Mouse (Mus musculus): ENCODE measurements around the gene Spp2. TPM values are rescaled to one million over a fixed set of nuclear protein-coding genes. Genes with fewer than 3 reads are reported as not detected.
A peak's percentile ranks its signal among the peaks of the same experiment; 100 is the strongest.

Gene Spp2
- polyA plus RNA-seq, 1 experiment = not detected

DNA sequence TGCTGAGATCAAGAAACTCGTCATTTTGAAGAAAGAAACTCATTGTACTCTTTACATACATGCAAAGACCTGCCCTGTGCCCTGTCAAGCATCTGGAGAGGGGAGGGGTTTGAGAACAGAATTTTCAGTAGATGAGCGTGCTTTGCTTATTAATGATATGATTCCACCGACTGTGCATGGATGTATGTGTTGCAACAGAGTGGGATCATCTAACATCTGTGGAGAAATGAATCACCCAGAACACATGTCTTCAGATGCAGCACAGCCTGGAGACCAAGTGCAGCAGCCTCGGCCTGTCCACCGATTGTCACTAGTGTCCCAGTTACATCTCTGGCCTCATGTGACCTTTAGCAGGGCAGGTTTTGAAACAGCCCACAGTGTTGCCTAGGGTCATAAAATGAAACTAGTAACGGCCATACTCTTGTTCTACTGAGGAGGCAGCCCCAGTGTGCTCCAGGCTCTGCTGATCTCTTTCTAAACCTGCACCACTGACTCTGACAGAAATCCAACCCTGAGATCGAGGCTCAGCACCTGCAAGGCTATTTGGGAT, 16.2 kb downstream of the Spp2 start:
- Histone ChIP-seq H3ac (ENCODE audit: control insufficient read depth, insufficient read length) (no peak overlapping the region), H3K4me2 (ENCODE audit: low read depth) (peak overlapping the region; percentile 52), H3K4me3 (no peak overlapping the region), H3K27me3 (ENCODE audit: control insufficient read depth, insufficient read depth, insufficient read length) (no peaks in the 10 kb centered on the region), H3K36me3 (ENCODE audit: control insufficient read depth, insufficient read depth) (no peaks in the 10 kb centered on the region), H3K79me2 (ENCODE audit: control insufficient read depth, insufficient read depth) (no peaks in the 10 kb centered on the region)
- no peak for TF ChIP-seq POLR2AphosphoS2 (IDR thresholded peaks at IDR 0.05; ENCODE audit: insufficient read length, low read depth)
- TF ChIP-seq E2F4 (IDR thresholded peaks at IDR 0.05; ENCODE audit: insufficient read depth) = no peak
- TF ChIP-seq POLR2A (IDR thresholded peaks at IDR 0.05; ENCODE audit: insufficient read length, low read depth) = no peak
- TF ChIP-seq TCF12 (IDR thresholded peaks at IDR 0.05; ENCODE audit: insufficient read depth, poor library complexity, severe bottlenecking) = peak; percentile 8
- no peak for TF ChIP-seq SRF (IDR thresholded peaks at IDR 0.05; ENCODE audit: control insufficient read depth, insufficient read length, low read depth)
- peak in 2 of 3 experiments; percentile 15 to 55 for TF ChIP-seq MYOD1 (IDR thresholded peaks at IDR 0.05; ENCODE audit: control insufficient read depth in 1 of 3, insufficient read length in 2 of 3, low read depth in 2 of 3)
- TF ChIP-seq MAX (IDR thresholded peaks at IDR 0.05; ENCODE audit: low read depth) = no peak
- no peak for TF ChIP-seq REST (IDR thresholded peaks at IDR 0.05; ENCODE audit: insufficient read depth, insufficient read length)
- peak; percentile 93 for TF ChIP-seq CEBPB (IDR thresholded peaks at IDR 0.05; ENCODE audit: insufficient read depth, poor library complexity, severe bottlenecking)
- TF ChIP-seq USF1 (IDR thresholded peaks at IDR 0.05; ENCODE audit: low read depth) = no peak
- no peak for TF ChIP-seq MYOG (IDR thresholded peaks at IDR 0.05; ENCODE audit: control insufficient read depth in 1 of 3, insufficient read depth in 1 of 3, insufficient read length in 2 of 3, low read depth in 2 of 3)
- no peak for TF ChIP-seq TCF3 (IDR thresholded peaks at IDR 0.05; ENCODE audit: insufficient read length, low read depth)

DNA sequence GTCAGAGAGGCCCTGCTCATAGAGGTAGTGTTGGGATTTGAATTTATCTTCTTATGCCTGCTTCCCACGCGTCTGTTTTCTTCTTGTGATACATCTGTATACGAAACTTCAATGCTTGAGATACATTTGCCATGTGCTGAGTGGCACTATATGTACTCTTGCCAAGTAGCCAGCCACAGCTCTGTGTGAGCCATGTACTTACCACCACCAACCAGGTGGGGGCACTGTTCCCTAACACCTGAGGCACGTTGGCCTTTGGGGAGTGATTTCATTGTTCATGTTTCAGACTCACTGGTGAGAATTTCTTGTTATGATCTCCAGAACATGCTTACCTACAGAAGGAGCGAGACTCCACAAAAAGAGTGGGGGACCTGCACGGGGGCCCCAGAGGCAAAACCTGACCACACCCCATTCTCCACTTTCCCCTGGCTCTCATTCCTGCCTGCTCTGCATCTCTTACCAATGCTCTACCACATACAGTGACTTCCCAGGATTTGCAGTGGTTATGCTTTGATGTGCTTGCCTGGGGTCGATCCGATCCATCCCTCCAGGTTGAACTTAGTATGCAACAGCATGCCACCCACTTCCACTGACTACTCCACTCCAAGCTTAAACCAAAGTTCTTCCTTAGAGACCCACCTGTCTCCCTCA, 18.0 kb downstream of the Spp2 start:
- Histone ChIP-seq H3K4me2 (ENCODE audit: low read depth) (no peak overlapping the region), H3K27me3 (ENCODE audit: control insufficient read depth, insufficient read depth, insufficient read length) (no peaks in the 10 kb centered on the region), H3ac (ENCODE audit: control insufficient read depth, insufficient read length) (no peak overlapping the region), H3K4me3 (no peak overlapping the region), H3K79me2 (ENCODE audit: control insufficient read depth, insufficient read depth) (no peaks in the 10 kb centered on the region), H3K36me3 (ENCODE audit: control insufficient read depth, insufficient read depth) (no peaks in the 10 kb centered on the region)
- no peak for TF ChIP-seq MYOG (IDR thresholded peaks at IDR 0.05; ENCODE audit: control insufficient read depth in 1 of 3, insufficient read depth in 1 of 3, insufficient read length in 2 of 3, low read depth in 2 of 3)
- TF ChIP-seq USF1 (IDR thresholded peaks at IDR 0.05; ENCODE audit: low read depth) = no peak
- TF ChIP-seq POLR2AphosphoS2 (IDR thresholded peaks at IDR 0.05; ENCODE audit: insufficient read length, low read depth) = no peak
- no peak for TF ChIP-seq TCF12 (IDR thresholded peaks at IDR 0.05; ENCODE audit: insufficient read depth, poor library complexity, severe bottlenecking)
- TF ChIP-seq E2F4 (IDR thresholded peaks at IDR 0.05; ENCODE audit: insufficient read depth) = no peak
- TF ChIP-seq MAX (IDR thresholded peaks at IDR 0.05; ENCODE audit: low read depth) = no peak
- TF ChIP-seq TCF3 (IDR thresholded peaks at IDR 0.05; ENCODE audit: insufficient read length, low read depth) = no peak
- TF ChIP-seq POLR2A (IDR thresholded peaks at IDR 0.05; ENCODE audit: insufficient read length, low read depth) = no peak
- no peak for TF ChIP-seq CEBPB (IDR thresholded peaks at IDR 0.05; ENCODE audit: insufficient read depth, poor library complexity, severe bottlenecking)
- no peak for TF ChIP-seq REST (IDR thresholded peaks at IDR 0.05; ENCODE audit: insufficient read depth, insufficient read length)
- no peak for TF ChIP-seq MYOD1 (IDR thresholded peaks at IDR 0.05; ENCODE audit: control insufficient read depth in 1 of 3, insufficient read length in 2 of 3, low read depth in 2 of 3)
- TF ChIP-seq SRF (IDR thresholded peaks at IDR 0.05; ENCODE audit: control insufficient read depth, insufficient read length, low read depth) = no peak

- Histone ChIP-seq H3ac (ENCODE audit: control insufficient read depth, insufficient read length) (no peak overlapping the region), H3K4me3 (no peak overlapping the region), H3K4me2 (ENCODE audit: low read depth) (no peak overlapping the region), H3K36me3 (ENCODE audit: control insufficient read depth, insufficient read depth) (no peaks in the 10 kb centered on the region), H3K79me2 (ENCODE audit: control insufficient read depth, insufficient read depth) (no peaks in the 10 kb centered on the region), H3K27me3 (ENCODE audit: control insufficient read depth, insufficient read depth, insufficient read length) (no peaks in the 10 kb centered on the region)
- TF ChIP-seq E2F4 (IDR thresholded peaks at IDR 0.05; ENCODE audit: insufficient read depth) (no peak), MYOG (IDR thresholded peaks at IDR 0.05; ENCODE audit: control insufficient read depth in 1 of 3, insufficient read depth in 1 of 3, insufficient read length in 2 of 3, low read depth in 2 of 3) (no peak), REST (IDR thresholded peaks at IDR 0.05; ENCODE audit: insufficient read depth, insufficient read length) (no peak), TCF12 (IDR thresholded peaks at IDR 0.05; ENCODE audit: insufficient read depth, poor library complexity, severe bottlenecking) (no peak), CEBPB (IDR thresholded peaks at IDR 0.05; ENCODE audit: insufficient read depth, poor library complexity, severe bottlenecking) (no peak), MYOD1 (IDR thresholded peaks at IDR 0.05; ENCODE audit: control insufficient read depth in 1 of 3, insufficient read length in 2 of 3, low read depth in 2 of 3) (no peak), TCF3 (IDR thresholded peaks at IDR 0.05; ENCODE audit: insufficient read length, low read depth) (no peak), POLR2AphosphoS2 (IDR thresholded peaks at IDR 0.05; ENCODE audit: insufficient read length, low read depth) (no peak), POLR2A (IDR thresholded peaks at IDR 0.05; ENCODE audit: insufficient read length, low read depth) (no peak), USF1 (IDR thresholded peaks at IDR 0.05; ENCODE audit: low read depth) (no peak), MAX (IDR thresholded peaks at IDR 0.05; ENCODE audit: low read depth) (no peak), SRF (IDR thresholded peaks at IDR 0.05; ENCODE audit: control insufficient read depth, insufficient read length, low read depth) (no peak)
Observed at GRCm38 (mm10) chr1:88427987-88428741, 21.4 kb downstream of the Spp2 start.

DNA sequence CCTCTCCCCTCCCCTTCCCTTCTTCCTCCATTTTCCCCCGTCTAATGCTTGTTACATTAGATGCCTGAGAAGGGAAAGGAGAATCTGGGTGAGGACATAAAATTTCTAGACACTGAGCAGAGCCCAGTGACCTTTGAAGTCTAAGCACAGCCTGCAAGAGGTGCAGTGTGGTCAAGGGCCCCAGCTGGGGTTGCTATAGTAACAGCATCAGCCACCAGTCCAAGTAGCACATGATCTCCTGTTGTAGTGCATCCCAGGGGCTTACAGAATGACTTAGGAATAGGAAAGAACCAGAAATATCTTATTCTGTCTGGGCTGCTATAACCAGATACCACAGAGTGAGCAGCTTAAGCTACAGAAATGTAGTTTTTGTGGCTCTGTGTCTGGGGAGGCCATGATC, 22.7 kb downstream of the Spp2 start:
- no peaks in the 10 kb centered on the region for H3K27me3 ChIP-seq (ENCODE audit: control insufficient read depth, insufficient read depth, insufficient read length)
- H3K79me2 ChIP-seq (ENCODE audit: control insufficient read depth, insufficient read depth) = no peaks in the 10 kb centered on the region
- H3K4me2 ChIP-seq (ENCODE audit: low read depth) = no peak overlapping the region
- no peak for TF ChIP-seq CEBPB (IDR thresholded peaks at IDR 0.05; ENCODE audit: insufficient read depth, poor library complexity, severe bottlenecking)
- TF ChIP-seq E2F4 (IDR thresholded peaks at IDR 0.05; ENCODE audit: insufficient read depth) = no peak
- TF ChIP-seq MYOG (IDR thresholded peaks at IDR 0.05; ENCODE audit: control insufficient read depth in 1 of 3, insufficient read depth in 1 of 3, insufficient read length in 2 of 3, low read depth in 2 of 3) = no peak
- no peak for TF ChIP-seq POLR2AphosphoS2 (IDR thresholded peaks at IDR 0.05; ENCODE audit: insufficient read length, low read depth)
- no peak for TF ChIP-seq TCF12 (IDR thresholded peaks at IDR 0.05; ENCODE audit: insufficient read depth, poor library complexity, severe bottlenecking)
- H3K4me3 ChIP-seq = no peak overlapping the region
- H3ac ChIP-seq (ENCODE audit: control insufficient read depth, insufficient read length) = no peak overlapping the region
- no peaks in the 10 kb centered on the region for H3K36me3 ChIP-seq (ENCODE audit: control insufficient read depth, insufficient read depth)
